Mouse (Mus musculus): ENCODE measurements at regions not wholly inside any gene's neighbourhood (a gene's known extent, or its start where the extent isn't known, plus 50 kb on each side); places are given as distances from the start of the nearest gene placed in this dataset.

- no peak for TF ChIP-seq CTCF (IDR thresholded peaks at IDR 0.05; ENCODE audit: insufficient read depth, low read length)
- no peak for TF ChIP-seq POLR2A (IDR thresholded peaks at IDR 0.05; ENCODE audit: borderline replicate concordance, extremely low read depth, low read depth, low read length)
Observed at GRCm38 (mm10) chr13:37130637-37131036, 80.6 kb upstream of the F13a1 start.

Data from lung, adult 2 months (tissue).